Mouse (Mus musculus) myocyte (in vitro differentiated cells): Measurements from ENCODE around the gene Vmn1r118. TPM values are rescaled to one million over a fixed set of nuclear protein-coding genes. Genes with fewer than 3 reads are reported as not detected.
"Not testable (repeated sequence)": the region's sequence is repeated elsewhere in the genome, so short reads cannot be mapped to it uniquely, and the experiment has no call there.

ENCODE experiments used
- H3K27me3 ChIP-seq: one replicate; pipeline ENCODE4 v1.6.1; 2011; ENCODE audit not compliant: control insufficient read depth, insufficient read depth, insufficient read length
- H3K36me3 ChIP-seq: one replicate; pipeline ENCODE4 v1.6.1; 2011; ENCODE audit not compliant: control insufficient read depth, insufficient read depth
- H3K4me2 ChIP-seq: one replicate; pipeline ENCODE4 v1.6.1; 2011; ENCODE audit warnings: low read depth, control low read depth
- H3K4me3 ChIP-seq: one replicate; pipeline ENCODE4 v1.5.1; 2011; ENCODE audit warnings: mild to moderate bottlenecking, control low read depth, moderate library complexity
- H3K79me2 ChIP-seq: one replicate; pipeline ENCODE4 v1.6.1; 2011; ENCODE audit not compliant: control insufficient read depth, insufficient read depth
- H3ac ChIP-seq: one replicate; pipeline ENCODE4 v1.6.1; 2011; ENCODE audit not compliant: control insufficient read depth, insufficient read length
- polyA plus RNA-seq: library from polyadenylated mRNA; unstranded; fragments of >200 nt; fragmentation: generic; extraction: Trizol; gene quantifications from one replicate; pipeline ENCODE4 v1.2.1, GENCODE M21; 2012; ENCODE audit warnings: missing spikeins

The Vmn1r118 gene
- polyA plus RNA-seq, result not detected

- not testable (repeated sequence) for H3ac ChIP-seq, H3K36me3 ChIP-seq, H3K79me2 ChIP-seq, H3K4me3 ChIP-seq, H3K4me2 ChIP-seq, H3K27me3 ChIP-seq
Observed at GRCm38 (mm10) chr7:20912247-20912646, at the start of gene Vmn1r118. Vmn1r118 (minus strand) TSS chr7:20912347.

DNA sequence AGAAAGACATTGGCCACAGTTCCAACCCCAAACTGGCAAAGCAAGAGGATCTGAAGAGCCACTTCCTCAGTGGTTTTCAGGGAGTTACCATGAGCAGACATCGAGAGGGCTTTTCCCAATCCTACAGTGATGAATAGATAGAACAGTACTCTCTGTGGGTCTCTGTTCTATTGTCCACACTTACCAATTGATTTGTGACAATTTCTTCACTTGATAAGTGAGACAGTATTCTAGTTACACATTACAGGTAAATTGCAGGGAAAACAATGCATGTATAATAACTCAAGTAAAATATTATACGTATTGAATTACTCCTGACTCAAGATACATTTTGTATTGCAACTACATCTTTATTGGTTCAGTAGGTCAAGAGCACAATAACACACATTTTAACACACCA lies 28.1 kb downstream of the Vmn1r118 start, which contains the start of gene Vmn1r117:
Gene Vmn1r117 (minus strand): TSS at position 101 of the 400 bp plus-strand sequence.
- H3K4me3 ChIP-seq, H3K79me2 ChIP-seq, H3K4me2 ChIP-seq: not testable (repeated sequence)

GRCm38 (mm10) chr7:20871956-20872355 lies 40.2 kb downstream of the Vmn1r118 start, which contains the start of gene Vmn1r116:
Vmn1r116 (plus strand) TSS chr7:20872256.
- not testable (repeated sequence) for H3K79me2 ChIP-seq, H3K36me3 ChIP-seq, H3K27me3 ChIP-seq, H3K4me2 ChIP-seq, H3ac ChIP-seq, H3K4me3 ChIP-seq

More for the DNA sequence above, 28.1 kb downstream of the Vmn1r118 start, which contains the start of gene Vmn1r117:
- H3K36me3 ChIP-seq, H3K27me3 ChIP-seq, H3ac ChIP-seq: not testable (repeated sequence)

Other genes with a start within 250 kb of the Vmn1r118 start
- not detected for gene Vmn1r107, start 243.4 kb downstream of the Vmn1r118 start, polyA plus RNA-seq
- gene Vmn1r111, start 209.1 kb downstream of the Vmn1r118 start, polyA plus RNA-seq, result not detected
- gene Gm10668, start 181.7 kb downstream of the Vmn1r118 start, polyA plus RNA-seq, result not detected
- not detected for gene Vmn1r112, start 141.2 kb downstream of the Vmn1r118 start, polyA plus RNA-seq
- not detected for gene Vmn1r113, start 125.1 kb downstream of the Vmn1r118 start, polyA plus RNA-seq
- gene Vmn1r114, start 100.2 kb downstream of the Vmn1r118 start, polyA plus RNA-seq, result not detected
- not detected for gene Vmn1r115, start 67.4 kb downstream of the Vmn1r118 start, polyA plus RNA-seq
- gene Vmn1r116, start 40.1 kb downstream of the Vmn1r118 start, polyA plus RNA-seq, result not detected
- gene Vmn1r117, start 28.2 kb downstream of the Vmn1r118 start, polyA plus RNA-seq, result not detected
- not detected for gene Vmn1r119, start 100.1 kb upstream of the Vmn1r118 start, polyA plus RNA-seq
- gene Vmn1r120, start 141.4 kb upstream of the Vmn1r118 start, polyA plus RNA-seq, result not detected
- gene Vmn1r121, start 186.2 kb upstream of the Vmn1r118 start, polyA plus RNA-seq, result not detected
- gene Vmn1r122, start 221.8 kb upstream of the Vmn1r118 start, polyA plus RNA-seq, result not detected
- not detected for gene Vmn1r123, start 249.8 kb upstream of the Vmn1r118 start, polyA plus RNA-seq